Mouse (Mus musculus) thymus, postnatal 10 days (tissue): ENCODE data around the gene Nudt13.
"Not testable (repeated sequence)": the region's sequence is repeated elsewhere in the genome, so short reads cannot be mapped to it uniquely, and the experiment has no call there.

Source experiments
- DNase-seq, 2 experiments: peaks; one replicate each; pipeline ENCODE4 v3.0.0; 2021; ENCODE audit warnings: low spot score in 2 of 2

The Nudt13 gene

DNA sequence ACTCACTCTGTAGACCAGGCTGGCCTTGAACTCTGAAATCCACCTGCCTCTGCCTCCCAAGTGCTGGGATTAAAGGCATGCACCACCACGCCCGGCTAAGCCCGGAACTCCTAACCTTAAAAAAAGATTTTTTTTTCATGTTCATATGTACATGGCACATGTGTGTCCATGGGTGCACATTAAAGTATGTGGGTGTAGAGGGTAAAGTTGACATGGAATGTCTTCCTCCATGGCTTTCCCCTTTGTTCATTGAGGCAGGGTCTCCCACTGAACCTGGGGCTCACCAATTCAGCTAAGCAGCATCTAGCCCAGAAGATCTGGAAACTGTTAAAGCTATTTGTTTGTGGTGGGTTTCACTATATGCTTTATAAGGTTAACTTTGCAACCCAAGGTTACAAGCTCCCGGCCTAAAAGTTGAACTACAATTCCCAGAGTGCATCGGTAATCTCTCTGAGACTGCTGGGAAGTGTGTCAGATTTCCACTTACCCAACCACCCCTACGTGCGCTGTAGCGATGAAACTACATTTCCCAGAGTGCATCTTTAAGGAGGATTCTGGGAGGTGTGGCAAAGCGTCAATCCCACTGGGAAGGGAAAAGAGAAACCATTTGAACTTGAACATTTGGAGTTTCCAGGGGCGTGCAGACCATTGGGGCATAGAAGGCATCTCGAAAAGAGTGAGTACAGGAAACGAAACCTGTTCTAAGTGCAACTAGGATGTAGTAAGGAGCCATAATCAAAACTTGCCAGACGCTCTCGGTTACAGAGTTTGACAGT, at the start of gene Nudt13:
Nudt13 (plus strand) TSS at position 581 of the 776 bp plus-strand sequence.
- peak; percentile 69 to 71 for DNase-seq

- no peak for DNase-seq
These were observed 49.2 kb upstream of the Nudt13 start for GRCm38 (mm10) chr14:20245318-20245717.

GRCm38 (mm10) chr14:20245861-20246260, 48.6 kb upstream of the Nudt13 start:
- no peak for DNase-seq

DNA sequence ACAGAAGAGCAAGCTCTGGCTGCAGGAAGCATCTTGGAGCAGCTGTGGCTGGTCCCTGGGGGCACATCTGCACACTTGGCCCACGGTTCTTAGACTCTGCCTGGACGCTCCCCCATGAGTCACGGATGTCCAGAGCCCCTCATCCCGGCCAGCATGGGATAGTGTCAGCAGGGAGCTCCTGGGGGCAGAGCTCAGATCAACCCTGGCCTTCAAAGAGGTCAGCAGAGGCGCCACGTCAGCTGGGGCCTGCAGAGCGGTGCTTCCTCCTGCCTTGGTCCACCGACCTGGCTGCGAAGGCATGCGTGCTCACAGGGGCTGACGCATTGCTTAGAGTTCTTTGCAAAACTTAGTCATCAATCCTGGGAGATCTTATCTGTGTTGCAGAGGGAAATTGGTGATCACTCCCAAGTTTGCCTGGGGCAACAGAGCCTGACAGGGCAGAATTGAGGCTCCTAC, 47.7 kb upstream of the Nudt13 start:
- DNase-seq: no peak

DNA sequence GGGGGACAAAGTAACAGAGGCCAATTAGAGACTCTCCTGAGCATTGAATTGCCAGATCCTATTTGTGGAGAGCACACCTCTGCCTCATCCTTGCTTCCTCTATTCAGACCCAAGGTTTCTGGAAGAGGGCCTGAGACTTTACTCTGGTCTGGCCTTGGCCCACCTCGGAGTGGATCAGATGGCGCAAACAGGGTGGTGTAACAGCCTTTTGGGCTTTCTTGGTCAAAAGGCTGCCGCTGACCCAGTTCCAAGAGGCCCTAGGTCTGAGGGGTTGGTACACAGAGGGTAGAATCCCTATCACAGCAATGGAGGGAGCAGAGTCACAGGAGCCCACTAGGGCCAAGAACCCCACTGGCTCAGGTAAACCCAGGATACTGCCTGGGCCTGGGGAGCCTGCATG, 46.5 kb upstream of the Nudt13 start:
- no peak for DNase-seq

GRCm38 (mm10) chr14:20250237-20251171, 44.0 kb upstream of the Nudt13 start:
- no peak for DNase-seq

GRCm38 (mm10) chr14:20258185-20259113, 36.0 kb upstream of the Nudt13 start:
- peak; percentile 32 to 80 for DNase-seq

DNA sequence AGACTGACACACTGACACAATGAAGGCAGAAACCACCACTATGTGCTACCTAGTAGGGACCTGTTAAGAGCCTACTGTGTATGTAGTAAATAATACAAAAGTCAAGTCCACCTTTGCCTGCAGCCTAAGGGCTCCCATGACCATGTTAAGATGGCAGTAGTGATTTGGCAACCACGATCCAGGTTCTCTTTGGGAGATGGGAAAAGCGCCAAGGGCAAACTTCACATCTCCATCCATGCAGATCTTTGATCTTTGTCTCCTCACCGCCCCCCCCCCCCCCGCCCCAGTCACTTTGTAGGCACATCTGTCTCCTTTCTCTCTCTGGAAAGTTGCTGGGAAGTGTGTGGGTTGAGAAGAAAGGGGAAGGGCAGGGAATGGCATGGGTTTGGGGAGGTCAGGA, 32.2 kb upstream of the Nudt13 start:
- DNase-seq: no peak

- no peak for DNase-seq
These were observed 26.1 kb upstream of the Nudt13 start for GRCm38 (mm10) chr14:20268421-20268820.

DNA sequence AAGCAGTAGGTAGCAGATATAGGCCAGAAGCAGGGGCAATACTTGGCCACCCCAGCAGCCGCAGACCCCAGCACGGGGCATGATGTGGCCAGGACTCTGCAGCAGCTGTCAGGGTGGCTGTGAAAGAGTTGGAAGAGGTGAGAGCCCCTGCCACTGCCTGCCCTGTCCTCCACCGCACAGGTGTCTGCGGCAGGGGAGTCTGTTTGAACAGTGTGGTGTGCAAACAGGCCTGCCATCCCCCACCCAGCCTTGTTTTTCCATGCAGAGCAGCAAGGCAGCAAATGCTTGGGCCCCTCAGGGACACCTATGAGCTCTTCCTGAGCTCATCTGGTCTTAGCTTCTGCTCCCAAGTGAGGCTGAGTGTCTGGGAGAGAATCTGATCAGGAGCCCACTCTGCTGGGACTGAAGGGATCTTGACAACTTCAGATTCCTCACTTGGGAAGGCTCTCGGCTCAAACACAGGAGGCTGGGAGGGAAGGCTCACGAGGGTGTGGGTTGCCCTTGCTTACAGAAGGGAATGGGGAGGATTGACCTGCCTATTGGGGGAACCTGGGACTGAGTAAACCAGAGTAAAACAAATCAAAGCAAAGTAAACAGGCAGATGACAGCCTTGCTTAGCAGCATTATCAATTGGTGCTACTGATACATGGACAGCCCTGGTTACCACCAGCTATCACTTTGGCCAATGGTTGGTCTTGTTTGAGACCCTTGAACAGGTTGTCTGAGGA, 25.3 kb upstream of the Nudt13 start, which contains the start of gene Kcnk16:
Kcnk16 (minus strand) TSS at position 118 of the 728 bp plus-strand sequence.
- DNase-seq: no peak

- DNase-seq: no peak
These were observed 3.1 kb upstream of the Nudt13 start for GRCm38 (mm10) chr14:20291391-20291790.

DNA sequence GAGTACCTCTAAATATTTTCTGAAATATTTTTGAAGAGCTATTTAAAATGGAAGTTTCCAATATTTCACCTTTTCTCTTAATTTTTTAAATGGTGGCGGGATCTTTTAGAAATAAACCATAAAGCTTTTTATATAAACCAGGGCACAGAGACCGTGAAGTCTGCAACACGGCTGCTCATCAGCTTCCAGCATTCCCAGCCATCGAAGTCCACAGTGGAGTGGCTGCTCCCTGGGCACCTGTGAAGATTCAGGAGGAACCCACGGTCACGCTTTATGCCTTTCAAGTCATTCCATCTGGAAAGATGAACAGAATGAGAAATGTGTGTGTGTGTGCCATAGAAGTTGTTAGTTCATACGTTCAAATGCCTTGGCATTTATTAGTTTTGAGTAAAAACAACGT, 450 bp downstream of the Nudt13 start:
- peak in 1 of 2 experiments; percentile 13 for DNase-seq

DNA sequence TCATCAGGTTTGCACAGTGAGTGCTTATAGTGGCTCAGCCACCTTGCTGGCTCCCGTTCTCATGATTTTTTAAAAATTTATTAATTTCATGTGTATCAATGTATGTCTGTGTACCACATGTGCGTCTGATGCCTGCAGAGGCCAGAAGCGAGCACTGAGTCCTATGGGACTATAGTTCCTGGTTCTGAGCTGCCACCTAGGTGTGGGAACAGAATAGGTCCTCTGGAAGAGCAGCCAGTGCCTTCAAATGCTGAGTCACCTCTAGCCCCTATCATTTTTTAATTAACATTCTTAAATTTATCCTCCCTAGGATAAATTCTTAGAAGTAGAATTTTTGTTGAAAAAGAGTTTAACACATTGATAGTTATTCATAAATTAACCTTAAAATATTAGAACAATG, 3.1 kb downstream of the Nudt13 start:
- DNase-seq: no peak

DNA sequence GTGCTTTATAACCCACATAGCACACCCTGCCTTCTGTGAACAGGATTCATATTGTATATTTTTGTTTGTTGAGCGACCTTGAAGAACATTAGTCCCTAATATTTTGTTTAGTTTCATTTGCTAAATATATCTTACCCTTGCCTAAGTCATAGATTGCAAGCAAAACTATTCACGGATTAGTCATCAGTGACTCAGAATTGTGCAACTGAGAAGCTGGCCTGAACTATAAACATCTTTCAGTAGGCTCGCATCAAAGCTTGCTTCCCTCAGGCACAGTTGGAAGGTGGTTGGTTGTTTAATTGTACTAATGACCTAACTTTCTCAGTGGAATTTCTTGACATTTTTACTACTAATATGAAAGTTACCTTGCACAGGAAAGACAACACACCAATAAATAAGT, 3.6 kb downstream of the Nudt13 start:
- DNase-seq: no peak

GRCm38 (mm10) chr14:20305085-20305484, 10.6 kb downstream of the Nudt13 start:
- DNase-seq: not testable (repeated sequence)

GRCm38 (mm10) chr14:20315137-20315536, 20.6 kb downstream of the Nudt13 start:
- no peak for DNase-seq

DNA sequence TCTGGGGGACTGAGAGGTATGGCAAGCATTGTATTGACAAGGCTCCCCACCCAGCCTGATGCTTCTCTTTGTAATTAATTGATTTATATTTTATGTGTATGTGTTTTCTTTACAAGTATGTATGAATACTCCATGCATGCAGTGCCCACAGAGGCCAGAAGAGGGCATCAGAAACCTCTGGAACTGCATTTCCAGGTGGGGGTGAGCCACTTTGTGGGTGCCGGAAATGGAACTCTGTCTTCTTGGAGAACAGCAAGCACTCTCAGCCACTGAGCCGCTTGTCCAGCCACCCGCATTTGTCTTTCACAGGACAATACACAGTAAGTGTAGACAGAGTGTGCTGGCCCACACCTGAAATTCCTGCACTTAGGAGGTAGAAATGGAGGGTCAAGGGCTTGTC, 24.9 kb downstream of the Nudt13 start:
- peak; percentile 27 to 51 for DNase-seq

GRCm38 (mm10) chr14:20324196-20324595, 29.7 kb downstream of the Nudt13 start:
- no peak for DNase-seq

DNA sequence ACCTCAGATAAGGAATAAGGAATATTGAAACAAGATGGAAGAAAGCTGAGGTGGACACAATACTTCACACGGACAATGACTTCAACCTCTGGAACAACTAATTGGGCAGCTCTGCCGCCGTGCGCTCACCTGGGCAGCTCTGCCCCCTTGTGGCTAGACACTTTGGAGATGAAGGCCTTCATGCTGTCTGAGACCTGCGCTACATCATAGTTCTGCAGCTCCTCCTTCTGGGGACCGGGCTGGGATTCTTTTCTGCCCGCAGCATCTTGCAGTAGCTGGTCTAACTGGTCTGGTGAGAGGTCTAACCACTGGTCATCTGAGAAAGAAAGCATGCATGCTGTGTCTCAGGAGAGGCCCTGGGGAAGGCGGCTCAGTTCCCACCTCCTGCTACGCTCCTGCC, 34.0 kb downstream of the Nudt13 start:
- peak in 1 of 2 experiments; percentile 25 for DNase-seq

DNA sequence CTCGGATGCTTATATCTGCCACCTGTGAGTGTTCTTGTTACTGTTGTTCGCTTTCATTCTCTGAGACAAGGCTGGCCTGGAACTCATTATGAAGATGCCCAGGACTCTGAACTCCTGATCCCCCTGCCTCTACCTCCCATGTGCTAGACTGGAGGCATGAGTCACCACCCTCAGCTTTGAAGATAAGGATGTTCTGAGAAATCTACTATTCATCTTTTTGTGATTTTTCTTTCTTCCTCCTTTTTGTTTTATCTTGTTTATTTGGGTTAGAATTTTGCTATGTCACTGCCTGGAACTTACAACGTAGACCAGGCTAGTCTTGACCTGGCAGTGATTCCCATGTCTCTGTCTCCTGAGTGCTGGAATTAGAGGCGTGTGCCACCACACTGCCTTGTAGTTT, 36.8 kb downstream of the Nudt13 start:
- no peak for DNase-seq

- DNase-seq: no peak
These were observed 44.9 kb downstream of the Nudt13 start for GRCm38 (mm10) chr14:20339415-20339814.
